Mouse (Mus musculus): ENCODE measurements around the gene Yif1a.

GRCm38 (mm10) chr19:5087884-5088728, at the start of gene Yif1a:
- TF ChIP-seq USF1 (IDR thresholded peaks at IDR 0.05; ENCODE audit: low read depth), result no peak
- TF ChIP-seq CTCF (IDR thresholded peaks at IDR 0.05; ENCODE audit: control insufficient read depth, insufficient read depth, insufficient read length), result peak; percentile 40
- TF ChIP-seq FOSL1 (IDR thresholded peaks at IDR 0.05; ENCODE audit: insufficient read depth, low read length, poor library complexity, severe bottlenecking), result no peak
- no peak for TF ChIP-seq MYOG (IDR thresholded peaks at IDR 0.05; ENCODE audit: control insufficient read depth, extremely low read depth, insufficient read length)
- TF ChIP-seq CEBPB (IDR thresholded peaks at IDR 0.05; ENCODE audit: low read depth), result no peak
- TF ChIP-seq MAX (IDR thresholded peaks at IDR 0.05), result peak; percentile 66
- TF ChIP-seq MYOD1 (IDR thresholded peaks at IDR 0.05; ENCODE audit: control insufficient read depth, insufficient read length, low read depth), result no peak

Measured in C2C12 (cell line).